Mouse (Mus musculus): Measurements from ENCODE around the gene Dnah1.

GRCm38 (mm10) chr14:31233070-31233995, 90.4 kb downstream of the Dnah1 start:
- TF ChIP-seq CTCF (IDR thresholded peaks at IDR 0.05; ENCODE audit: borderline replicate concordance, extremely low read depth, insufficient read depth, insufficient read length) = no peak
- TF ChIP-seq POLR2A (IDR thresholded peaks at IDR 0.05; ENCODE audit: borderline replicate concordance, extremely low read depth, insufficient read depth, insufficient read length, poor library complexity, severe bottlenecking) = no peak
